Mouse (Mus musculus): Measurements from ENCODE around the gene Tbcel.

DNA sequence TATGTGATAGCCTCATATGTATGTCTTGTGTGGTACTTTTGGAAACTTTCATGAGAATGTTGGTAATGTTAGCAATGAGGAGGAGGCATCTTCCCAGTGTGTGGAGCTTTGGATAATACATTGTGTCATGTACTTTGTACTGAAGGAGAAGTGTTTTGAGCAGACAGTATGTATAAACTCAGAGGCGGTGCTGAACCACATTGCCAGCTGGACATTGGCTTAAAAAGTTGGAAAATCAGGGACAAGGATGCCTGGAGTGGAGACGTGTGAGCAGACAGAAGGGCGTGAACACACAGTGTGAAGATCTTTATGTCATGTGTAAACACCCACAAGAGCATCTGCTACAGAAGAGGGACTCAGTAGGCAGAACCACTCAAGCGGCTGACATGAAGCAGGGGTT, 101.9 kb downstream of the Tbcel start:
- TF ChIP-seq CTCF (IDR thresholded peaks at IDR 0.05; ENCODE audit: low read depth, low read length) (no peak), POLR2A (IDR thresholded peaks at IDR 0.05; ENCODE audit: extremely low read depth, insufficient read depth, low read length) (no peak)

Measured in liver, adult 2 months (tissue).